Mouse (Mus musculus): ENCODE data around the gene Lrpap1. TPM values are rescaled to one million over a fixed set of nuclear protein-coding genes. Genes with fewer than 3 reads are reported as not detected.
A peak's percentile ranks its signal among the peaks of the same experiment; 100 is the strongest.

Lrpap1 gene
- polyA plus RNA-seq, 1 experiment from 2014 or later = 101 TPM

DNA sequence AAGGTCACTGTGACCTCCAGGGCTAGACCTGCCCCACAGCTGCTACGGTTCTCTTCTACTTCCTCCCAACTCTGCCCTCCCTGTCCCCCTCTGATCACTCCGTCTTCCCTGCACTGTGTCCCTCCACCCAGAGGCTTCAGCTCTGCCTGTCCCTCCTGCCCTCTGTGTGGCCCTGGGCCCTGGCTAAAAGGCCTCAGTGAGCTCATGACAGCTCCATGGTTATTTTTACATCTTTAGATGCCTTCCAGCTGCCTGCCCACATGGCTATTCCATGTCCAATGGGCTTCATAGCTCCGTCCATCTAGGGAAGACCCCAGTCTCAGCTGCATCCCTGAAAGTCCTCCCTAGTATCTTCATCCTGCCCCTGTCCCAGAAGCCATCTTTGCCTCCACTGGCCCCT, 45.5 kb downstream of the Lrpap1 start:
- Histone ChIP-seq H3K9ac (ENCODE audit: low read length) (no peak overlapping the region), H3K9me3 (ENCODE audit: control insufficient read depth, low read length) (no peaks in the 10 kb centered on the region), H3K4me2 (ENCODE audit: low read depth) (no peak overlapping the region), H3K27me3 (ENCODE audit: control insufficient read depth, insufficient read depth, low read length) (peaks cover 25% of the 10 kb centered on the region), H3K4me3 (ENCODE audit: low read depth, low read length) (no peak overlapping the region), H3K27ac (ENCODE audit: low read depth, low read length) (no peak overlapping the region), H3K36me3 (ENCODE audit: control insufficient read depth, insufficient read depth, low read length) (no peaks in the 10 kb centered on the region), H3K4me1 (ENCODE audit: control insufficient read depth, insufficient read depth, low read length) (no peaks in the 10 kb centered on the region; the same call in 1 of the 2 replicates)
- DNase-seq (ENCODE audit: low spot score) (no peak), ATAC-seq (ENCODE audit: insufficient read depth, low FRiP score, low TSS enrichment) (no peak)
- WGBS = 79% methylated on average over 3 of the region's 3 CpGs

DNA sequence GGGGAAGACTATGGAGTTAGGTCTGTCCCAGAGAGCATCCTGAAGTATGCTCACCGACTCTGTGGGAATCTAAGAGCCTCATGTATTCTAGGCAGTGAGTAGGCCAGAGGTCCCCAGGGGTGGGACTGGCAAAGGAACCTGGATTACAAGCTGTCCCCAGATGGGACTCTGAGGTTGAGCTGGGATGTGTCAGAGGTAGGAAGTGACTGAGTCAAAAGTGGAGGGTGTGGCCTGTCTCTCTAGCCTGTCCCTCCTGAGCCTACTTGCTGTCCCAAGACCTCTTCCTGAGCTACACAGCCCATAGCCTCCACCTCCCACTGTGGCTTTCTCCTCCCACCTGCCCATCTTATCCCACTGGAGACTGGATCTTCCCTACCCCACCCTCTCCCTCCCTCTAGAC, 47.4 kb downstream of the Lrpap1 start:
- peaks cover 25% of the 10 kb centered on the region for H3K27me3 ChIP-seq (ENCODE audit: control insufficient read depth, insufficient read depth, low read length)
- 76% methylated on average over 1 of the region's 1 CpGs for WGBS
- H3K4me1 ChIP-seq (ENCODE audit: control insufficient read depth, insufficient read depth, low read length) = no peaks in the 10 kb centered on the region; the same call in 1 of the 2 replicates
- H3K4me2 ChIP-seq (ENCODE audit: low read depth) = no peak overlapping the region
- H3K27ac ChIP-seq (ENCODE audit: low read depth, low read length) = no peak overlapping the region
- DNase-seq (ENCODE audit: low spot score) (no peak), ATAC-seq (ENCODE audit: insufficient read depth, low FRiP score, low TSS enrichment) (no peak)
- no peak overlapping the region for H3K9ac ChIP-seq (ENCODE audit: low read length)
- no peaks in the 10 kb centered on the region for H3K36me3 ChIP-seq (ENCODE audit: control insufficient read depth, insufficient read depth, low read length)
- H3K9me3 ChIP-seq (ENCODE audit: control insufficient read depth, low read length) = no peaks in the 10 kb centered on the region
- no peak overlapping the region for H3K4me3 ChIP-seq (ENCODE audit: low read depth, low read length)

GRCm38 (mm10) chr5:35057582-35057981, 48.0 kb downstream of the Lrpap1 start:
- H3K4me1 ChIP-seq (ENCODE audit: control insufficient read depth, insufficient read depth, low read length) = no peaks in the 10 kb centered on the region; the same call in 1 of the 2 replicates
- H3K27me3 ChIP-seq (ENCODE audit: control insufficient read depth, insufficient read depth, low read length) = peaks cover 25% of the 10 kb centered on the region
- H3K9ac ChIP-seq (ENCODE audit: low read length) = peak overlapping the region; percentile 57
- H3K4me3 ChIP-seq (ENCODE audit: low read depth, low read length) = peak overlapping the region; percentile 48
- H3K36me3 ChIP-seq (ENCODE audit: control insufficient read depth, insufficient read depth, low read length) = no peaks in the 10 kb centered on the region
- 21% methylated on average over 4 of the region's 4 CpGs for WGBS
- no peaks in the 10 kb centered on the region for H3K9me3 ChIP-seq (ENCODE audit: control insufficient read depth, low read length)
- peak overlapping the region; percentile 95 for H3K4me2 ChIP-seq (ENCODE audit: low read depth)
- no peak overlapping the region for H3K27ac ChIP-seq (ENCODE audit: low read depth, low read length)
- DNase-seq (ENCODE audit: low spot score) = no peak
- ATAC-seq (ENCODE audit: insufficient read depth, low FRiP score, low TSS enrichment) = no peak

- H3K27me3 ChIP-seq (ENCODE audit: control insufficient read depth, insufficient read depth, low read length) = peaks cover 25% of the 10 kb centered on the region
Observed at GRCm38 (mm10) chr5:35056604-35057432, 48.7 kb downstream of the Lrpap1 start, which contains the start of gene Dok7. Dok7 (plus strand) TSS chr5:35056766.

GRCm38 (mm10) chr5:35055076-35055475, 50.5 kb downstream of the Lrpap1 start:
- H3K27ac ChIP-seq (ENCODE audit: low read depth, low read length) = no peak overlapping the region
- ATAC-seq (ENCODE audit: insufficient read depth, low FRiP score, low TSS enrichment) (no peak), DNase-seq (ENCODE audit: low spot score) (no peak)
- no peak overlapping the region for H3K4me3 ChIP-seq (ENCODE audit: low read depth, low read length)
- WGBS = 82% methylated on average over 12 of the region's 12 CpGs
- no peaks in the 10 kb centered on the region for H3K36me3 ChIP-seq (ENCODE audit: control insufficient read depth, insufficient read depth, low read length)
- peaks cover 25% of the 10 kb centered on the region for H3K27me3 ChIP-seq (ENCODE audit: control insufficient read depth, insufficient read depth, low read length)
- H3K4me2 ChIP-seq (ENCODE audit: low read depth) = no peak overlapping the region
- H3K9ac ChIP-seq (ENCODE audit: low read length) = no peak overlapping the region
- no peaks in the 10 kb centered on the region; the same call in 1 of the 2 replicates for H3K4me1 ChIP-seq (ENCODE audit: control insufficient read depth, insufficient read depth, low read length)
- no peaks in the 10 kb centered on the region for H3K9me3 ChIP-seq (ENCODE audit: control insufficient read depth, low read length)

More at GRCm38 (mm10) chr5:35056604-35057432, 48.7 kb downstream of the Lrpap1 start, which contains the start of gene Dok7:
- H3K36me3 ChIP-seq (ENCODE audit: control insufficient read depth, insufficient read depth, low read length) = no peaks in the 10 kb centered on the region
- peak within 1 kb of the TSS; percentile 95 for H3K4me2 ChIP-seq (ENCODE audit: low read depth)
- peak within 1 kb of the TSS; percentile 48 for H3K4me3 ChIP-seq (ENCODE audit: low read depth, low read length)
- peak within 1 kb of the TSS; percentile 57 for H3K9ac ChIP-seq (ENCODE audit: low read length)
- no peaks in the 10 kb centered on the region for H3K9me3 ChIP-seq (ENCODE audit: control insufficient read depth, low read length)
- ATAC-seq (ENCODE audit: insufficient read depth, low FRiP score, low TSS enrichment) = peak; percentile 50; the same call in 1 of the 2 replicates
- peak; percentile 43 for DNase-seq (ENCODE audit: low spot score)
- under 1% methylated on average over 46 of the region's 74 CpGs for WGBS
- H3K4me1 ChIP-seq (ENCODE audit: control insufficient read depth, insufficient read depth, low read length) = no peaks in the 10 kb centered on the region; the same call in 1 of the 2 replicates
- H3K27ac ChIP-seq (ENCODE audit: low read depth, low read length) = no peak within 1 kb of the TSS

GRCm38 (mm10) chr5:35054628-35055027, 50.9 kb downstream of the Lrpap1 start:
- peaks cover 25% of the 10 kb centered on the region for H3K27me3 ChIP-seq (ENCODE audit: control insufficient read depth, insufficient read depth, low read length)

GRCm38 (mm10) chr5:35050541-35050940, 55.0 kb downstream of the Lrpap1 start:
- Histone ChIP-seq H3K27me3 (ENCODE audit: control insufficient read depth, insufficient read depth, low read length) (no peaks in the 10 kb centered on the region), H3K9ac (ENCODE audit: low read length) (no peak overlapping the region), H3K4me2 (ENCODE audit: low read depth) (no peak overlapping the region), H3K36me3 (ENCODE audit: control insufficient read depth, insufficient read depth, low read length) (no peaks in the 10 kb centered on the region), H3K4me3 (ENCODE audit: low read depth, low read length) (no peak overlapping the region), H3K4me1 (ENCODE audit: control insufficient read depth, insufficient read depth, low read length) (no peaks in the 10 kb centered on the region), H3K9me3 (ENCODE audit: control insufficient read depth, low read length) (no peaks in the 10 kb centered on the region), H3K27ac (ENCODE audit: low read depth, low read length) (no peak overlapping the region)
- ATAC-seq (ENCODE audit: insufficient read depth, low FRiP score, low TSS enrichment) (no peak), DNase-seq (ENCODE audit: low spot score) (no peak)
- WGBS = 77% methylated on average over 5 of the region's 5 CpGs

More at GRCm38 (mm10) chr5:35054628-35055027, 50.9 kb downstream of the Lrpap1 start:
- no peaks in the 10 kb centered on the region for H3K36me3 ChIP-seq (ENCODE audit: control insufficient read depth, insufficient read depth, low read length)
- no peak overlapping the region for H3K4me3 ChIP-seq (ENCODE audit: low read depth, low read length)
- WGBS = 92% methylated on average over 3 of the region's 3 CpGs
- no peak overlapping the region for H3K9ac ChIP-seq (ENCODE audit: low read length)
- ATAC-seq (ENCODE audit: insufficient read depth, low FRiP score, low TSS enrichment) (no peak), DNase-seq (ENCODE audit: low spot score) (no peak)
- H3K4me1 ChIP-seq (ENCODE audit: control insufficient read depth, insufficient read depth, low read length) = no peaks in the 10 kb centered on the region; the same call in 1 of the 2 replicates
- H3K9me3 ChIP-seq (ENCODE audit: control insufficient read depth, low read length) = no peaks in the 10 kb centered on the region
- no peak overlapping the region for H3K4me2 ChIP-seq (ENCODE audit: low read depth)
- no peak overlapping the region for H3K27ac ChIP-seq (ENCODE audit: low read depth, low read length)

DNA sequence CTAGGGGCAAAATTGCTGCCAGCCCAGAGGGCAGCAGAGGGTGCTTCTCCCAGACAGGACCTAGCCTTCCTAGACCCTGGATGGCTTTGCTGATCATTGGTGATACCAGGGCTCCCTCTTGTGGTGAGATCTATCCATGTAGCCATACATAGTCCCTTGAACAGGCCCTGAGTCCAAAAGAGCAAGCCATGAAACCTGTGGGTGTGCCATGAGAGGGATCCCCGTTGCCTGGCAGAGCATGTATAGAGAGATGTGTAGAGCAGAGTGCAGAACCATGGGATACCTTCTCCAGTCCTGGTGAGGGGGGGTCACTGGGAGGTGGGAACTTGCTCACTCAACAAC, 62.5 kb downstream of the Lrpap1 start:
- no peaks in the 10 kb centered on the region for H3K4me1 ChIP-seq (ENCODE audit: control insufficient read depth, insufficient read depth, low read length)
- DNase-seq (ENCODE audit: low spot score) (peak; percentile 76), ATAC-seq (ENCODE audit: insufficient read depth, low FRiP score, low TSS enrichment) (peak; percentile 71; the same call in 1 of the 2 replicates)
- H3K27me3 ChIP-seq (ENCODE audit: control insufficient read depth, insufficient read depth, low read length) = no peaks in the 10 kb centered on the region
- WGBS = 48% methylated on average over 1 of the region's 1 CpGs
- H3K4me2 ChIP-seq (ENCODE audit: low read depth) = no peak overlapping the region
- H3K4me3 ChIP-seq (ENCODE audit: low read depth, low read length) = no peak overlapping the region
- H3K36me3 ChIP-seq (ENCODE audit: control insufficient read depth, insufficient read depth, low read length) = no peaks in the 10 kb centered on the region
- H3K9me3 ChIP-seq (ENCODE audit: control insufficient read depth, low read length) = no peaks in the 10 kb centered on the region
- H3K9ac ChIP-seq (ENCODE audit: low read length) = no peak overlapping the region
- H3K27ac ChIP-seq (ENCODE audit: low read depth, low read length) = no peak overlapping the region
